Mouse (Mus musculus): ENCODE measurements around the gene Aox2.

DNA sequence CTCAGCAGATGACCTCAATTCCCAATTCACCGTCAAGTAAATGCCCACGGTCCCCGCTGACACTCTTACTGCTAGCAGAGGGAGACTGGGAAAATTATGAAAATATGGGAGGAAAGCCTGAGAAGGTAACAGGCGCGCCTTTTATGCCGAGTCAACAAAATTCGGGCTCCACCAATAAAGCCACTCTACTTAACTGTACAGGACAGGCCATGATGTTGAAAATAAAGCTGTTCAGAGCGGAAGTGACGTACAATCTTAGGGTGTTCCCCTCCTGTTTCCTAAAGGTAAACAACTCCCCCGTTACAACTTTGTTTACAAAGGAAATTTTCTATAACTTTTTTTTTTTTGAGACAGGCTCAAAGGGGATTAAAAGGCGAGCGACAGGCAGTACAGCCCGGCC, 144.8 kb downstream of the Aox2 start:
- no peak for TF ChIP-seq GATA1 (IDR thresholded peaks at IDR 0.05; ENCODE audit: low read length)
- TF ChIP-seq TAL1 (IDR thresholded peaks at IDR 0.05; ENCODE audit: low read length), result no peak
